Mouse (Mus musculus) neural tube, embryonic 10.5 days (tissue): ENCODE results near the gene S100a2.

ENCODE experiments used
- DNase-seq: peaks from one replicate; pipeline ENCODE4 v3.0.0-alpha.2; 2017; ENCODE audit warnings: low spot score; ENCODE audit errors: extremely low spot score

S100a2 gene

DNA sequence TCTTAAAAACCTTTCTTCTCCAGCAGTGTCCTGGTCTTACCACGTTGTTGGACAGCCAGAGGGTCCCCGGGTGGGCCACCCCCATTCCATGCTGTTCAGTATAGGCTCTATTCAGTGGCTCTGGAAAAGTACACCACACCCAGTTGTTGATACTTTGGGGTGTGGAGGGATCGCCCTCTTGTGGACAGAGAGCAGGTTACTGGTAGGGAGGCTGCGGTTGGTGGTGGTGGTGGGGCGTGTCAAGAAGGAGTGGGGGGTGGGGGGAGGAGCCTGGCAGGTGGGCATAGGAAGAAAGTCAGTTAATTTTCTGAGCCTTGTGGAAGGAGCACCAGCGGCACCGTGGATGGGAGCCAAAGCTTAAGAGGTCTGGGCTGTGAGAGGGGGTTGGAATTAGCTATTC, 25.4 kb downstream of the S100a2 start:
- DNase-seq, result peak; percentile 47

DNA sequence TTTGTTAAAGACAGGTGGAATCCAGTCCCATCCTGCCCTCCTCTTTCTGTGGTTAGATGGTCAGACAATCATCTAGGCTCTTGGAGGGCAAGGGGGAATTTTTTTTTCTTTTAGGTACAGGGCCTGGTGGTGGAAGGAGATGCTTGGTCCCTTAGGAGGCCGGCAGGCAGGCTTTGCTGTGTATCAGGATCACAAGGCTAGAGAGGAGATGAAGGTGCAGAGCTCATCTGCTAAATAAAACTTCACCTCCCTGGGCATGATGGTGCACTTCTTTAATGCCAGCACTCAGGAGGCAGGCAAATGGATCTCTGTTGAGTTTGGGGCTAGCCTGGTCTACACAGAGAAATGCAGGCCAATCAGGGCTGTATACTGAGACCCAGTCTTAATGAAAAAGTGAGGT, 25.9 kb downstream of the S100a2 start:
- DNase-seq, result no peak

DNA sequence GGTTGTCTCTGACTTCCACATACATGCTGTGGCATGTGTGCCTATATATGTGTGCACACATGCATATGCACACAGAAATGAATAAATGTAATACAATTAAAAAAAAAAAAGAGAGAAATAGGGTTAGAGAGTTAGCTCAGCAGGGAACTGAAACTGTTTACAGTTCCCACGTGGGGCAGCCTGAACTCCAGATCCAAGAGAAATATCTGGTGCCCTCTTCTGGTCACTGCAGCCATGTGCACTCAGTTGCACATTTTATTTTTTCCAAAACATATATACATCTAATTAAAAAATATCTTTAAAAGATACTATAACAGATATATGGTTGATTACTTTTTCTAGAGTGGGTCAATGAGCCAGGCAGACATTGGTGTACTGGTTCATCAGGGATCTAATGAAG, 27.5 kb downstream of the S100a2 start:
- DNase-seq, result no peak

DNA sequence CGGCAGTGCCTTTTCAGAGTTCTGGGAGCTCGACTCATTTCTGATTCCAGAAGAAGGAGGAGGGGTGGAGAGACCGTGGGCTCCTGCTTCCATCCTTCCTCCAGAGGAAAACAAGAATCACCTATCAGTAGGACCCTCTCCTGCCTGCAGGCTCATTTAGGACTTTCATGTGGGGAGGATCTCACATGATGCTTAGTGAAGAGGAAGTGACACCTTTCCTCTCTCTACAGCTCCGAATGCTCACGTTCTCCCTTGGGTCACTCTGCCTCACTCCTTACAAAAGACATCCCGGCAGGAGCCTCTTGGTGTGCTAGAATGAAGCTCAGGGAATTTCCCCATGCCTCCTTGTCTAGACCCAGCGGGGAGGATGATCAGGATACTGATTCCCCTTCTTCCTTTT, 31.5 kb downstream of the S100a2 start:
- no peak for DNase-seq

DNA sequence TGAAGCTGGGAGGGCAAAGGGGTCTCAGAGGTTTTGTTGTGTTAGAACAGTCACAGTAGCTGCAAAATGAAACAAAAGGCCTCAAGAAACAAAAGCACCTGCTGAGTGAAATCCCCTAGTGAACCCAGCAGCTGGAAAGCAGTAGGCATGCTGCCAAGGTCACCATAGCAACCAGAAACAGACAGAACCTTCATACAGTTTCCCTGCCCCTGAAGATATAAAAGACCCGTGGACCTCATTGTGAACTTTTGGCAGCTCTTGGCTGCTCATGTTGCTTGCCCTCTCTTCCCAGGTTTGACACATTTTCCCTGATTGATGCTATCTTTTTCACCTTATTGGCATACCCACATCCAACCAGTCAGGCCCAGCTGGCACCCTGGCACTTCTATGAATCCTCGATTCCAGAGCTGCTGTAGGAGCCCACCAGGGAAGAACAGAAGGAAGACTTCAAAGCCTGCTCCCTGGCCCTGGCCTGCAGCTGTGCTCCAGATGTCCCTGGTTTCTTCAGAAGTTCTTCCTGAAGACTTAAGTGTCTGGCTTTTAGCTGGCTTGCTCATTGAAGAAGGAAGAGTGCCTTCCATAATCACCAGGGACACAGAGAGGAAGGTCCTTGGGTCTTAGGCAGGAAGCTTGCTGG, 33.5 kb downstream of the S100a2 start:
- no peak for DNase-seq

DNA sequence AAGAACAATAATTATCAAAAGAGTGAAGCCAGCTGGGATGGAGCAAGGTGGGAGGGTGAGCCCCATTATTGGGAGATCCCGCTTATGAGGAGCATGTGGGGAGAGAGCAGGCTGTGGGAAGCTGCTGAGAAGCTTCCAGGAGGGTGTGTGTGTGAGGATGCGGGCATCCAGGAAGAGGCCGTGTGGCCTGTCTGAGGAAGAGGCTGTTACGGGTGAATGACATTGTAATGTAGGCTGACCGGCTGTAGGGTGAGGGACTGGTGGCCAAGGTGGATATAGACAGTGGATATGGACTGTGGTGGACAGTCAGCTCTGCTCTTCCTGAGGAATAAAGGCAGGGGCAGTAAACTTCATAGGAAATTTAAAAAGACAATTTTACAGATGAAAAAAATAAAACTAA, 35.4 kb downstream of the S100a2 start:
- DNase-seq, result no peak

DNA sequence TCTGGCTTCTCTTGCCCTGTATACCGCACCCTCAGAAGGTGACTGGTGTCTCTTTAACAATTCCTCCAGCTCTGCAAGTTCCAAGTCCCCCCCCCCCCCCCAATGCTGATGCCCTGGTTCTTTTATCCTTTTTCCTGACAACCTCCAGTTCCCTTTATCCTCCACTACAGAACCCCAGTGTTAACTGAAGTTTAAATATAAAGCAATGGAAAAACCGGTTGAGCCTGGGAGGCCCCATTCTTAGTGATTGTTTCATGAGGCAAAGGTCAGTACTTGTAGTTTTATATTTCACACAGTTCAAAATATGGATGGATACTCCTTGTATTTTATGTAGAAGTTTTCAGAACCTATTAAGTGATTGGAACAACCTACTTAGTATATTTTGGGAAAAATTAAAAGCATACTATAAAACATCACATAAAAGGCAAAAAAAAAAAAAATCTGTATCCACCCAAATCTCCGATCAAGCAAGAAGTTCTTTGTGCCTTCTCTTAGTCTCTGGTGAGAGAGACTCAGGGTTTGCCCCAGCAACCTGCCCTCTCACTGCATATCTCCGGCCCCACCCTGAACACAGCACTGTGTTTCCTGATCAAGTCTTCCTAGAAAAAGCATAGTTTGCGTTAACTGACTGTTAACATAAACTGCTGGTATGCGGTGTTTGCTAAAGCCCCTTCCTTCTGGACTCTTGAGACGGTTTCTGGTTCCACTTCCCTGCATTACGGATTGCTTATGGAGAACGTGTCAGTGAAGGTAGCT, 36.4 kb downstream of the S100a2 start:
- no peak for DNase-seq

DNA sequence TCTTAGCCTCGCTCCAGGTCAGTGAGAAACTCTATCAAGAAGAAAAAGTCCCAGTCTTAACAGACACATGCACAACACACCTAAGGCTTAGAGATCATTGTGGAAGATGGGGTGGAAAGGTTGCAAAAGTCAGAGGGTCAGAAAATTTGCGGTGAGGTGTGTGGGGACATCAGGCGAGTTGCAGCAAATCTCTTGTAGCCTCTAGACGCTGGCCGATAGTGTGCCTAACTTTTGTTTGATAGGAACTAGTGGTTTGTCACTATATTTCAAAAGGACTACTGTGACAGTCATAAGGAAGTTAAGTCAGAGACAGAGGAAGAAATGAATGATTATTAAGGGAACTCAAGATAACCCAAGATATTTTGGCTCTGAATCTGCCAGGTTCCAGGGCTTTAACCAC, 37.3 kb downstream of the S100a2 start:
- no peak for DNase-seq

DNA sequence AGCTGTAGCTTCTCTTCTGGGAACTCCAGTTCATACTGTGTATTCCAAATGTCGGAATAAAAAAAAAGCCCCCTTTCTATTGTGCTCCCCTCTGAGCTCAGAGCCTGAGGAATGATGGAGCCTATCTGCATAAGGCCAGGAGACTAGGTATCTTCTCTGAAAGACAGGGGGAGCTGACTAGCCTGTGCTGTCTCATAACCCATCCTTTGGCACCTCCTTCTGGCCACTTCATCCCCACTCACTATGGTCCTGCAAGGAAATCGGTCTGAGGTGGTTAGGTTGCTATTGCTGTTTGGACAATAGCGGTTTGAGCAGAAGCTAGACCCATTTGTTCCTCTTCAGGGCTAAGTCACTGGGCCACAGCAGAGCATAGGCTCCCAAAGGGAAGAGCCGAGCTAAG, 37.8 kb downstream of the S100a2 start:
- no peak for DNase-seq

DNA sequence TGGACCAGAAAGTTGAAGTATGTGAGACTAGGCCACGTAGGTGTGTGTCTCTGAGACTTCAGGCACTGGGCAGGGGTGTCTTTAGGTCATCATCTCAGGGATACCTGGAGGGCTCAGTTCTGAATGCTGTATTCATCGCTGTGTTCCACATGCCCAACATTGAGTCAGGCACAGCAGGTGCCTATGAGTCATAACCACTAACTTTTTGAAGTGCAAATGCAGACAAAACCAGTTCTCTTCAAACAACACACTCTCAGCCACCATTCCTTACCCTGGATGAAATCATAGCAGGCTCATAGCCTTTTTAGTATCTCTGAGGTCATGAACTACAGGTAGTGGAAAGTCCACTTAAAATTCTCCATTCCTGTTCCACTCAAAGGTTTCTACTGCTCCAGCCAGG, 39.3 kb downstream of the S100a2 start:
- DNase-seq, result no peak

DNA sequence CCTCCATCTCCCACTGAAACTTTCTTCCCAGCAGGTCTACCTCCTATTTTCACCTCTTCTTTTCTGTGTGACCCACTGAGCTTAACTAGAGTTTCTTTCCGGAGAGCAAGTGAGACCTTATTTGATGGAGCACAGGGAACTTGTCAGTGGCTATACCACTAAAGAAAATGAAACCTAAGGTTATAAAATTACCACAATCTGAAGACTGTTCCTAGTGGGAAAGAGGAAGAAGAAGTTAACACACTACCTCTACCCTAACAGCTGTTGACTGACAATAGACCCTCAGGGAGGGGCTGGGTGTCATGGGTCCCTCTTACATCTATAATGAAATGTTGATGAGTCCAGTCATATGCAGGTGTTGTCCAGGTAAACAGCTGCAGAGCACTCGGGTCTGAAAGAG, 41.9 kb downstream of the S100a2 start:
- no peak for DNase-seq

DNA sequence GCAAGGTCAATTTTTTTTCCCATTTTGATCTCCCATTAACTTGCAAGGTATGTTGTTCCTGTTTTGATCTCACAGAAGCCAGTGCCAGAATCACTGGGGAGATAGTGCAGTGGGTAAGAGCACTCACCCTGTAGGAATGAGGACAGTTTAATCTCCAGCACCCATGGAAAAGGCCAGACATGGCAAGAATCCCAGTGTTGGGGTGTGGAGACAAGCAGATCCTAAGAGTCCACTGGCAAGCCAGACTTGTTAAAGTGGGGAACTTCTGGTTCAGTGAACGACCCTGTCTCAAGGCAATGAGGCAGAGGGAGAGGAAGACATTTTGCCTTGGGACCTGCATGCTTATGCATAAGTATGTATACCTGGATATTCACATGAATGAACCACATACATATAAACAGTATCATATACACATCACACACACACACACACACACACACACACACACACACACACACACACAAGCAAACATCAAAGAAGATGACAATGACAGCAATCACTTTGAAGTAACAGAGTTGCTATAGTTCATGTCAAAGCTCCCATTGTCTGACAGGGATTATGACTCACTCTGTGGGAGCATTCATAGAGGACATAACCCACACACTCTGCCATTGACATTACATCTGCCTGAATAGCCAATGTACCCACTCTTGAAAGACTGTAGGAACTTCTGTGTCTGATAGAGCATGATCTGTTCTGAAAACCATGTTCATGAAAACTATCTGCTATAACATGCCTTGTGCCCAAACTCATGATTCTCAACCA, 48.6 kb downstream of the S100a2 start:
- DNase-seq, result no peak

DNA sequence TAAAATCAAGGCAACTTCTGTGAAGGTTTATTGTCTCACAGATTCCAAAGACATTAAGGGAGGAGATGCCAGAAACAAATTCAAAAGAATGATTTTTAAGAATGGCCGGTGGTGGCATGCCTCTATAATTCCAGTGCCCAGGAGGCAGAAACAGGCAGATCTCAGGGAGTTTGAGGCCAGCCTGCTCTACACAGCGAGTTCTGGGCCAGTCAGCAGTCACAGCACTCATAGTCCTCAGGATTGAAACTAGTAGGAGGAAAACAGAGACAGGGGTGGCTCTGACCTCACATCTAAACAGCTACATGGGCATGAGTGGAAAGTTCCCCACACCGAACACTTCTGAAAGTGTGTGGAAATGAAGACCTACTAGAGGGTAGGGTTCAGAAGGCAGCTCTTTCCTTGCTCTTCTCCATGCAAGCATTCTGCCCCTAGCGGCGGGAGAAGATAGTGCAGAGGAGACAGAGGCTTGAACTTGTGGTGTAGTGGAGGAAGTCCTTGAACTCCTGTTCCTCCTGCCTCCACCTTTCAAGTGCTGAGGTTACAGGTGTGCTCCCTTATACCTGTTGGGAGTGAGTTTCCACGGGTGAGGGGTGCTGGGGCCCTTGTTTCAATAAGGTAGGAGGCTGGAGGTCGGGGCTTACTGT, 49.6 kb downstream of the S100a2 start:
- peak; percentile 41 for DNase-seq

DNA sequence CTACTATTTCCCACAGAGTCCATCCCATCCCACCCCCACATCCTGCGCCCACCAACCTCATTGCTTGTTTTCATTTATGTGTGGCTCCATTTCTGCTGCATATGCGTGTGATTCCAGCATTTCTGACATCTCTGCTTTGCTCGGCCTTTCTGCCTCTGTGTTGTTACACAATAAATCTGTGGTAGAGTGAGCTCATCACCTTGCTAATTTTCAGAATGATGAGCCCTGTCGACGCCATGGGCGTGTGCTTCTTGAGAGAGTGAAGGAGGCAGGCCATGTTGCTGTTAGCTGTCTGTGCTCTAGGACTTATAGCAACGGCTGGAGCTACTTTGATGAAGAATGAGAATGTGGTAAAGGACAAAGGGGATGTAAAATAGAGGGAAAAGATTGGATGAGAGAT, 50.9 kb downstream of the S100a2 start:
- DNase-seq, result no peak
